Mouse (Mus musculus) hindbrain, embryonic 13.5 days (tissue): ENCODE data around the gene Pacrg. TPM values are rescaled to one million over a fixed set of nuclear protein-coding genes. Genes with fewer than 3 reads are reported as not detected.

ENCODE experiments used
- ATAC-seq: fragments of 200-750 bp; cut with Nextera tagmentation; 2 replicates; pipeline ENCODE4 v1.8.0; 2017; ENCODE audit warnings: moderate TSS enrichment; ENCODE audit not compliant: low FRiP score
- H3K27ac ChIP-seq: fragments of 300-500 bp; sonication (generic); 2 replicates; pipeline ENCODE4 v1.5.1; 2015; ENCODE audit warnings: inconsistent platforms, mild to moderate bottlenecking, moderate library complexity
- H3K27me3 ChIP-seq: fragments of 300-500 bp; sonication (generic); 2 replicates; pipeline ENCODE4 v1.6.1; 2015; ENCODE audit warnings: mild to moderate bottlenecking, inconsistent platforms
- H3K36me3 ChIP-seq: fragments of 300-500 bp; sonication (generic); 2 replicates; pipeline ENCODE4 v1.6.1; 2015; ENCODE audit warnings: mild to moderate bottlenecking, inconsistent platforms
- H3K4me1 ChIP-seq: fragments of 300-500 bp; sonication (generic); replicated peaks from 2 replicates; pipeline ENCODE4 v1.6.1; 2015; ENCODE audit warnings: inconsistent platforms
- H3K4me2 ChIP-seq: fragments of 300-500 bp; sonication (generic); 2 replicates; pipeline ENCODE4 v1.6.1; 2015; ENCODE audit warnings: inconsistent platforms, mild to moderate bottlenecking, moderate library complexity
- H3K4me3 ChIP-seq: fragments of 300-500 bp; sonication (generic); 2 replicates; pipeline ENCODE4 v1.5.1; 2015; ENCODE audit warnings: mild to moderate bottlenecking, inconsistent platforms
- H3K9ac ChIP-seq: fragments of 300-500 bp; sonication (generic); 2 replicates; pipeline ENCODE4 v1.6.1; 2015; ENCODE audit warnings: mild to moderate bottlenecking, inconsistent platforms
- H3K9me3 ChIP-seq: fragments of 300-500 bp; sonication (generic); 2 replicates; pipeline ENCODE4 v1.6.1; 2016; ENCODE audit warnings: inconsistent platforms
- WGBS: fragments of 180-500 bp; shearing (Covaris S2); methylation state at CpG from one replicate; pipeline ENCODE4 v1.1.7; 2015; 5-methylcytosine and 5-hydroxymethylcytosine counted together
- polyA plus RNA-seq: library from polyadenylated mRNA; unstranded; fragments of >200 nt; fragmentation: Nextera tagmentation; extraction: Ambion mirVana; gene quantifications from 2 replicates; pipeline ENCODE4 v1.2.1, GENCODE M21; 2015

Pacrg gene
- polyA plus RNA-seq, 1 experiment from 2014 or later, result 18.8 TPM

- peaks cover 4% of the 10 kb centered on the region; the same call in 1 of the 2 replicates for H3K4me1 ChIP-seq
- no peaks in the 10 kb centered on the region for H3K27me3 ChIP-seq
- WGBS, result 93% methylated on average over 3 of the region's 3 CpGs
- H3K36me3 ChIP-seq, result no peaks in the 10 kb centered on the region
- ATAC-seq, result no peak
- H3K4me3 ChIP-seq, result no peak overlapping the region
- H3K4me2 ChIP-seq, result no peak overlapping the region
- no peak overlapping the region for H3K27ac ChIP-seq
- H3K9me3 ChIP-seq, result no peaks in the 10 kb centered on the region
- H3K9ac ChIP-seq, result no peak overlapping the region
Observed at GRCm38 (mm10) chr17:10363151-10363550, 477.0 kb downstream of the Pacrg start.

GRCm38 (mm10) chr17:10361882-10362291 is 478.2 kb downstream of the Pacrg start:
- Histone ChIP-seq H3K27me3 (no peaks in the 10 kb centered on the region), H3K4me2 (no peak overlapping the region), H3K4me3 (no peak overlapping the region), H3K9ac (no peak overlapping the region), H3K9me3 (no peaks in the 10 kb centered on the region), H3K4me1 (peaks cover 7% of the 10 kb centered on the region), H3K36me3 (no peaks in the 10 kb centered on the region), H3K27ac (no peak overlapping the region)
- 95% methylated on average over 7 of the region's 7 CpGs for WGBS
- ATAC-seq, result no peak

GRCm38 (mm10) chr17:10360738-10361137 is 479.4 kb downstream of the Pacrg start:
- WGBS, result 75% methylated on average over 4 of the region's 4 CpGs
- no peaks in the 10 kb centered on the region for H3K36me3 ChIP-seq
- H3K27ac ChIP-seq, result no peak overlapping the region

GRCm38 (mm10) chr17:10359466-10359865 is 480.6 kb downstream of the Pacrg start:
- no peaks in the 10 kb centered on the region for H3K27me3 ChIP-seq
- no peak for ATAC-seq
- no peak overlapping the region for H3K4me3 ChIP-seq
- H3K9ac ChIP-seq, result no peak overlapping the region
- H3K36me3 ChIP-seq, result no peaks in the 10 kb centered on the region
- no peak overlapping the region for H3K4me2 ChIP-seq
- 83% methylated on average over 14 of the region's 14 CpGs for WGBS
- H3K9me3 ChIP-seq, result no peaks in the 10 kb centered on the region
- peaks cover 18% of the 10 kb centered on the region for H3K4me1 ChIP-seq
- H3K27ac ChIP-seq, result no peak overlapping the region

More at GRCm38 (mm10) chr17:10360738-10361137, 479.4 kb downstream of the Pacrg start:
- Histone ChIP-seq H3K9ac (no peak overlapping the region), H3K27me3 (no peaks in the 10 kb centered on the region), H3K9me3 (no peaks in the 10 kb centered on the region), H3K4me2 (no peak overlapping the region), H3K4me3 (no peak overlapping the region), H3K4me1 (peaks cover 17% of the 10 kb centered on the region)
- ATAC-seq, result no peak

- Histone ChIP-seq H3K4me3 (no peak overlapping the region), H3K27ac (no peak overlapping the region), H3K36me3 (no peaks in the 10 kb centered on the region), H3K4me1 (peaks cover 18% of the 10 kb centered on the region), H3K4me2 (no peak overlapping the region), H3K9ac (no peak overlapping the region), H3K27me3 (no peaks in the 10 kb centered on the region), H3K9me3 (no peaks in the 10 kb centered on the region)
- WGBS, result 53% methylated on average over 12 of the region's 12 CpGs
- no peak for ATAC-seq
Observed at GRCm38 (mm10) chr17:10357348-10357747, 482.8 kb downstream of the Pacrg start.

DNA sequence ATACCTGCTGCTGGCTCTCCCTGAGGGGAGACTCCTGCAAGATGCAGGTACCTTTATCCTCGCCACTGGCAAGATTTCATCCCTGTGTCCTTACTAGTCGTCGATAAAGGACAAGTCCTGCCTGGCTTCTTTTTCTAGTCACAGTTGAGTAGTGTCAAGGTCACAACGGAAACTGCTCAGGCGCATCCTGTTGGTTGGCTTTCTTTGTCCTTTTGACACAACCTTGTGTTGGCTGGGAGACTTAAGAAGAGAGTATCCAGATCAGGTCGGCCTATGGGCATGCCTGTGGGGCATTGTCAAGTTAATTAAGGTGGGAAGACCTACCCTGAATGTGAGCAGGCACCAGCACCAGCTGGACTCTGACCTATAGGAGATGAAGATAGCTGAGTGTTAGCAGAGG is 483.8 kb downstream of the Pacrg start:
- no peaks in the 10 kb centered on the region for H3K9me3 ChIP-seq
- no peak overlapping the region for H3K27ac ChIP-seq
- peaks cover 18% of the 10 kb centered on the region for H3K4me1 ChIP-seq
- no peak overlapping the region for H3K4me3 ChIP-seq
- WGBS, result 59% methylated on average over 6 of the region's 6 CpGs
- H3K9ac ChIP-seq, result no peak overlapping the region
- H3K4me2 ChIP-seq, result no peak overlapping the region
- ATAC-seq, result no peak
- H3K27me3 ChIP-seq, result no peaks in the 10 kb centered on the region
- no peaks in the 10 kb centered on the region for H3K36me3 ChIP-seq

DNA sequence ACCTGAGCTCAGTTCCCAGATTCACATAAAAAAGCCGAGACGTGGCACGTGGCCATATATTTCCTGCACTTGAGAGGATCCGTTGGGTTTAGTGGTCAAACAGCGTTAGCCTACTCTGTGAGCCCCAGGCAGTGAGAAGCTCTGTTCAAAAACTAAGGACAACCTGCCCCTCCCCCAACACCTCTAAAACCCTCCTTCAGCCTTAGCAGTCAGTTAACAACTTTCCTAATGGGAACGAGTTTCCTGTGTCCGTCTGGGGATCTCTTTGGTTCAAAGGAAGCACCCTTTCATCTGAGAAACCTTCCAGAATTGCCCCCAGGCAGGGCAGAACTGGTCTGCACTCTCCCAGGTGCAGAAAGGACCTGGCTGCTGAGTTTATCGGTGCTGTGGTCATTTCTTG is 484.4 kb downstream of the Pacrg start:
- ATAC-seq, result no peak
- no peak overlapping the region for H3K27ac ChIP-seq
- H3K27me3 ChIP-seq, result no peaks in the 10 kb centered on the region
- H3K9me3 ChIP-seq, result no peaks in the 10 kb centered on the region
- no peak overlapping the region for H3K4me3 ChIP-seq
- no peaks in the 10 kb centered on the region for H3K36me3 ChIP-seq
- peaks cover 17% of the 10 kb centered on the region for H3K4me1 ChIP-seq
- 53% methylated on average over 8 of the region's 8 CpGs for WGBS
- no peak overlapping the region for H3K9ac ChIP-seq
- H3K4me2 ChIP-seq, result no peak overlapping the region

Other genes starting within 250 kb of the Pacrg start
- gene Prkn, start 73 bp upstream of the Pacrg start, polyA plus RNA-seq, result 3.6 and 3.9 TPM in 2 replicates